Mouse (Mus musculus) bone marrow, adult 2 months (tissue): Measurements from ENCODE around the gene Tenm3.

ENCODE experiments used
- CTCF ChIP-seq: fragments of 200-500 bp; IDR thresholded peaks from 2 replicates; pipeline ENCODE4 v1.5.1; 2011; ENCODE audit warnings: low read length, control low read depth; ENCODE audit not compliant: control insufficient read depth, insufficient read depth
- POLR2A ChIP-seq: fragments of 200-500 bp; IDR thresholded peaks from 2 replicates; pipeline ENCODE4 v1.6.1; 2011; ENCODE audit warnings: low read depth, mild to moderate bottlenecking, control low read depth, low read length, borderline replicate concordance; ENCODE audit not compliant: control insufficient read depth

DNA sequence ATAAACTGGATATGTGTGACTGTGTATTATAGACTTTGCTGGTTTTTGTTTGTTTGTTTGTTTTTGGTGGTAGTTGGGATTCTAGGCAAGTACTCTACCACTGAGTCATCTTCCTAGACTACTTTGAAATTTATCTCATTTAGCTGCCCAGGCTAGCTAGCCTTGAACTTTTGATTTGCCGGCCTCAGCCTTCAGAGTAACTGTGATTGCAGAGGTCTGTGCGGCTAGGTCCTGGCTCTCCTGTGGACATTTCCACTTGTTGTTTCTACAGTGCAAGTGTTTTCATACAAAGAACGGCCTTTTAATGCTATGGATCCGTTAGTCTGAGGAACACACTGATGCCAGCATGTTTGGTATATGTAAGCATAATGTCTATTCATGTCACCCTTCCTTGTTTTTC is 495.4 kb downstream of the Tenm3 start:
- TF ChIP-seq POLR2A (no peak), CTCF (no peak)
